Mouse (Mus musculus): ENCODE results near the gene Prr19.

GRCm38 (mm10) chr7:25348861-25349260, 47.6 kb downstream of the Prr19 start:
- TF ChIP-seq EP300 (IDR thresholded peaks at IDR 0.05; ENCODE audit: low read depth) (no peak), CTCF (IDR thresholded peaks at IDR 0.05; ENCODE audit: low read depth) (no peak)

Measured in liver, postnatal 0 days (tissue).